Mouse (Mus musculus) layer of hippocampus, postnatal 36 days (tissue): ENCODE measurements around the gene Nutf2-ps1. TPM values are rescaled to one million over a fixed set of nuclear protein-coding genes. Genes with fewer than 3 reads are reported as not detected.
A peak's percentile ranks its signal among the peaks of the same experiment; 100 is the strongest.
"Not testable (repeated sequence)": the region's sequence is repeated elsewhere in the genome, so short reads cannot be mapped to it uniquely, and the experiment has no call there.

ENCODE experiments used
- DNase-seq, 2 experiments: peaks; one replicate each; pipeline ENCODE4 v3.0.0; 2022
- total RNA-seq, 2 experiments: library from RNA; stranded (reverse); gene quantifications; 2 replicates each; pipeline ENCODE4 v1.2.3; 2021

Nutf2-ps1 gene
- total RNA-seq = 10 to 100 TPM; 38.5 to 45.8 TPM

GRCm38 (mm10) chr19:53588968-53589367 lies at the start of gene Nutf2-ps1:
Nutf2-ps1 (minus strand) TSS chr19:53589068.
- DNase-seq = not testable (repeated sequence)

DNA sequence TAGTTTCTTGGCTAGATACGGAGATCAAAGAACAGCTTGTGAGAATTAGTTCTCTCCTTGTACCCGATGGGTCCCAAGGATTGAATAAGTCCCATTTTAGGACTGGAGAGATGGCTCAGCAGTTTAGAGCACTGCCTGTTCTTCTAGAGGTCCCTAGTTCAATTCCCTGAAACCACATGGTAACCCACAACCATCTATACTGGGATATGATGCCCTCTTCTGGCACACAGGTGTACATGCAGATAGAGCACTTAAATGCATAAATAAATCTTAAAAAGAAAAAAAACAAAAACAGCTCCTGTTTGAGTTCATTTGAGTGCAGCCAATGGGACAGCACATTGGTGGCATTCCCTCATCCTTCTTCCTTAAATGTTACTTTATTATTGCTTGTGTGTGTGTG lies 49.2 kb upstream of the Nutf2-ps1 start:
- DNase-seq = no peak

GRCm38 (mm10) chr19:53621681-53622080 lies 32.8 kb upstream of the Nutf2-ps1 start:
- DNase-seq = no peak

DNA sequence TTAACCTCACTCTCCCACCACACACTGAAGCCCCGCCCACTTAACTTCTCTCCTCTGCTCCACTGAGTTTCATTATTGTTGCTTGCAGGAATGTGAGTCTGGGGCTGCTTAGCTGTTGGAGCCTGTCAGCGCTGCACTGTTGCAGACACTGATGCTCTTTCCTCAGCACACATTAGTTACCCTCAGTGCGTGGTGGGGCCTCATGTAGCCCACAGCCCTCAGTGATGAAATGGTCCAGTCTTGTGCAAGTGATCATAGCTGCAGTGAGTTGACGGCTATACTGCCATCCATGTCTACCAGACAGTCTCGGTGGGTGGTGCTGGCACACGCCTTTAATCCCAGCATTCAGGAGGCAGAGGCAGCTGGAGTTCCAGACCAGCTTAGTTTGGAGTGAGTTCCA lies 20.1 kb upstream of the Nutf2-ps1 start:
- DNase-seq = peak; percentile 32 to 37

DNA sequence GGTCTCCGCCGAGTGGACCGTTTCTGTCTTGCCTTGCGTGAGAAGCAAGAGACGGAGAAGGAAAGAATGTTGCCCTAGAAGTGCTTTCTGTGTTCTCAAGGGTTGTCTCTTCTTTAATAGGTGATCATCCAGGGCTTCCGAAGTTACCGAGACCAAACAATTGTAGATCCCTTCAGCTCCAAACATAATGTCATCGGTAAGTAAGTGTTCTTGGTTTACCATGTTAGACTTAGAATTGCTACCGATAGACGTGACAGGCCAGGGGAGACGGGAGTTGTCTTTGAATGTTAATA lies 12.4 kb upstream of the Nutf2-ps1 start:
- DNase-seq = no peak

DNA sequence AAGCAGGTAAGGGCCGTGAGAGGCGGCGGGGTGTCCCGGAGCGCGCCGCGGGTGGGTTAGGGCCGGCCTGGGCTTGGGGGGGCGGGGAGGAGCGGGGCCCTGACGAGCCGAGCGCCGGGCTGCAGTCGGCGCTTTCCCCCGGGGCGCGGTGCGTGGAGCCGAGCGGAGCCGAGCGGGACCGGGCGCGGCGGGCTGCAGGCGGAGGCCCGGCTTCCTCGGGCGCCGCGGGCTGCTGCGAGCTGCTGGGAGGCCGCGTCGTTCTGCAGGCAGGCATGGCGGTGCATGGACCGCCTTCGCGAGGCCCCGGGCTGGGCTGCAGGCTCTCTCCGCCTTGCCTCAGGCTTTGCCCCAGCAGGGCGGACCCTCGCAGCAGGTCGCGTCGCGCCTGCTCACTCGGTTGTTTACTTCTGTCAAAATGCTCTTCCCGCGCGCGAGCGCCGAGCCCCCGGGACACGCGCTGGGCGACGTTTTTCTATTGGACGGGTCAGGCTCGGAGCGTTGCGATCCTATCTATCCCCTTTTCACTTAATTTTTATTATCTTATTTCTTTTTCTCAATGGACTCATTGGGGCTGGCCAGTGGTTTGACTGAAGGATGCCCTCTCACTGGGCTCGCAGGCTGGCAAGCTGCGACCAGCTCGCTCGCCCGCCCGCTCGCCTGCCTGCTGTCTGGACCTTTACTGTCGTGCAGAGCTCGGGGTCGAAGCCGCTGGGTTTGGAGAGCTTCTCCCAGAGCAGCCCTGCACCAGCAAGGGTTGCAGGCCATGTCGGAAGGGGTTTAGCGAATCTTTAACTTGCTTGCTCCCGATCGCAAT lies 11.9 kb upstream of the Nutf2-ps1 start:
- DNase-seq = peak; percentile 68 to 70

GRCm38 (mm10) chr19:53599757-53600539 lies 11.1 kb upstream of the Nutf2-ps1 start, which contains the start of gene Smc3:
Smc3 (plus strand) TSS chr19:53600398.
- peak; percentile 99 for DNase-seq

DNA sequence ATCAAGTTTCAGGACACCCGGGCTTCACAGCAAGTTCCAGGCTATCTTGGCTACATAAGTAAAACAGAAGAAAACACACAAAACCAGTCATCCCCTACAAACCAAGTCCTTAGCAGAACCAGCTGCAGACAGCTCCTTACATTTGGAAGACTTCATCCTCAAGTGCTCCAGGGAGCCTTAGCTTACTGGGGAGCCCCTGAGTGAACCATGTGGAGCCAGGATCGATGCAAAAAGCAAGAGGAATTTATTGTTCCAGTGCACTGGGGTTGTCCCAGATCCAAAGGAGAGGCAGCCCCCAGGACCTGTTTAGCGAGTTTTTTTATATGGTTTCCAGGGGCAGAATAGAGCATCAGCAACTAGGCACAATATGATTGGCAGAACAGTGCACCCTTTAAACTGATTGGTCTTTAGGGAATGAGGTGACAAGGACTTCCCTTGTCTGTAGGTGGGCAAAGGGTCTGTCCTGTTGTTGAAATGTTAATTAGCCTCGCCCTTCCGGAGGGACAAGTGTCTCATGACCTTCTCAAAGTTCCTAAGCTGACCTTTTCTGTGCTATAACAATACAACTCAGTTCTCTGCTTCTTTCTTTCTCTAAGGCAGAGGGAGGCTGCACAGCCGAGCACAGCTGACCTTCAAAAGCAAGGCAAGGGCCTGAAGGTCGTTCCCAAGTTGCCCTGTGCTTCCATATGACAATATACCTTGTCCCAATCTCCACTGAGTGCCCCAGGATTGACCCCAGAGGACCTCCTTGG lies 8.0 kb upstream of the Nutf2-ps1 start:
- no peak for DNase-seq

DNA sequence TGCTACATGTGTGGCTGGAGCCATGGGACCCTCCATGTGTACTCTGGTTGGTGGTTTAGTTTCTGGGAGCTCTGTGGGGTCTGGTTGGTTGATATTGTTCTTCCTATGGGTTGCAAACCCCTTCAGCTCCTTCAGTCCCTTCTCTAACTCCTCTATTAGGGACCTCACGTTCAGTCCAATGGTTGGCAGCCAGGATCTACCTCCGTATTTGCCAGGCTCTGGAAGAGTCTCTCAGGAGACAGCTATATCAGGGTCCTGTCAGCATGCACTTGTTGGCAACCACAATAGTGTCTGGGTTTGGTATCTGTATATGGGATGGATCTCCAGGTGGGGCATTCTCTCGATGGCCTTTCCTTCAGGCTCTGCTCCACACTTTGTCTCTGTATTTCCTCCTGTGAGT lies 1.2 kb downstream of the Nutf2-ps1 start:
- DNase-seq = not testable (repeated sequence)

DNA sequence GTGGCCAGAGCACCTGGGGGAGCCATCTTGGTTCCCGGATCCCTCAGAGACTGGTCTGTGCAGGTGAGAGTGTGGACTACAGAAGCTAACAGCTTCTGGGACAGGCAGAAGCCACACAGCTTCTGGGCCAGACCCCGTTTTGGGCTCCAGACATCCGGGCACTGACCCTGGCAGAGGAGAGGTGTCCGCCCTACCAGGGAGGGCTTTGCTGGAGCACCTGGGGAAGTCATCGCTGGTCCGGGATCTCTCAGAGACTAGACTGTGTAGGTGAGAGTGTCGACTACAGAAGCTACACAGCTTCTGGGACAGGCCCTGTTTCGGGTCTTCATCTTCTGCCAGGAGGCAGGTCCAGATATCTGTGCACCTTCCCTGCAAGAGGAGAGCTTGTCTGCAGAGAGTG lies 8.6 kb downstream of the Nutf2-ps1 start:
- DNase-seq = not testable (repeated sequence)

- DNase-seq = peak; percentile 28 to 56
Measured at GRCm38 (mm10) chr19:53578597-53579252, 10.1 kb downstream of the Nutf2-ps1 start.

DNA sequence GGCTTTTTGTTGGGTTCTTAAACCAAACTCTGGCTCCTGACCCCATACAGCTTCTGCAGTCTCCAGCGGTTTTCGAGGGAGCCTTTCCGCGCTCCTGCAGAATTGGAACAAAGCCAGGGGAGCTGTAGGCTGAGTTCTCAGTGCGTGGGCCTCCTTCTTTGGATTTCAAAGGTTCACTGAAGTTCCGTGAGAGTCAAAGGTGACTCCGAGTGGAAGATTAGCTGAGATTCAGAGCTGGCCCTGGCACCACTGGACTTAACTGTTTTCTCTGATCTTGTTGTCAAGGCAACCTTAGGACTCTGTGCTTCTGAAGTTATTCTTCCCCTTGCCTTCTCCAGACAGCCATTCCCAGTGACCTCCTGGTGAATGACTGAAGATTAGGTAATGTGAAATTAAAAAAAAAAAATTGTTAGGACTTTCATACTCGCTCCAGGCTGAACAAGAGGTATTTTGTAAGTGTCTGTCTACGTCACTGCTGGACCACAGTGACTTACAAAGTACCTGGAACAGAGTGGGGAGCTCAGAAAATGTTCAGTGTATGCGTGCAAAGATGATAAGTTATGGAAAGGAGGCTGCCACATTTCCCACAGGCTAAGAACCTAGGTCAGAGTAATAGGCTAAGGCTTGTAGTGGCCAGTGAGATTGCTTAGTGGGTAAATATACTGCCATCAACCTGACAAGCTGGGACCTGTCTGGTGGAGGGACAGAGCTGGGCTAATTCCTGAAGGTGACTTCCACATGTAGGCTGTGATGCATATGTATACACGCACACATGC lies 11.7 kb downstream of the Nutf2-ps1 start:
- DNase-seq = no peak

DNA sequence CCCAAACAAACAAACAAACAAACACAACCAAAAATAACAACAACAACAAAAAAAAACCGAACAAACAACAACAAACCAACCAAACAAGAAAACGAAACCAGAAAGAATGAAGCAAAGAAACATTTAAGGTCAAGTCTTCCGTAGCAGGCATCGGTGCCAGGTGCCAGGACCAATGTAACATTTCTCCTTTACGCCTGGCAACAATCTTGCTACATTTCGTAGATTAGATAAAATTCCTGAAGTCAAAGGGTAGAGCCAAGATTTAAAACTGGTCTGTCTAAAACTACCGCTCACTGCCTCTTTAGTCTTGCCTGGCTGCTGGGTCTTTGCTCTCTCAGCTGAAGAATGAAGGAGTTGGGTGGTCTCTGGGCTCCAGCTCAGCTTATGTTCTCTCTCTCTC lies 12.8 kb downstream of the Nutf2-ps1 start:
- no peak for DNase-seq

- DNase-seq = no peak
Measured at GRCm38 (mm10) chr19:53575296-53576010, 13.4 kb downstream of the Nutf2-ps1 start.

DNA sequence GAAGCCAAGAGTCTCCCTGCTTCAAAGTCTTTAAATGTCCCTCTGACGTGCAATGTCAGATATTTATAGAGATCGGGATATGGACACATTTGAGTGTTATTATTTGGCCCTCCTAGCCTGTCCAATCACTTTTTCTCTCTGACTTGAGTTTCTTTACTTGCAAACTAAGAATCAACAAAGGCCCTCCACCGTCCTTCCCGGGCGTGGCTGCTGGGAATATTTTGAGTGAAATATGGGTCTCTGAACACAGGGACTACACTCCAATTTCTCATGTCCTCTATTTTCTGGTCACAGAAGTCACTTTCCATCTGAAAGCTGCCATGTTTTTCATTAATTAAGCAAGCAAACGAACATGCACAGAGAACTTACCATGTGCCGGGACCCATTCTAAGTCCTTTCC lies 14.3 kb downstream of the Nutf2-ps1 start:
- no peak for DNase-seq

- DNase-seq = no peak
Measured at GRCm38 (mm10) chr19:53574131-53574530, 14.7 kb downstream of the Nutf2-ps1 start.

DNA sequence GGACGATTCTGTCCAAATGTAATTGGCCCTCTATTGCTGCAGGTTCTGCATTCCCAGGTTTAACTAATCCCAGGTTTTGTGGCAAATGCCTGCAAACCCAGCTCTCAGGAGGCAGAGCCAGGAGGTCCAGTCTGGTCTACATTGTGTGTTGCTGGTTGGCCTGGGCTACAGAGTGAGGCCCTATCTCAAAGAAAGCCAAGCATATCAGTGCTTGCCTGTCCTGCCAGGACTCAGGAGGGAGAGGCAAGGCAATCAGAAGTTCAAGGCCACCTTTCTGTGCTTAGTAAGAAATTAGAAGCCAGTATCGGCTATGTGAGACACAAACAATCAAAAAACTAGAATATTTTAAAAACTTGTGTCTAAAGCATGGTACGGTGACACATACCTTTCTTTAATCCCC lies 15.7 kb downstream of the Nutf2-ps1 start:
- no peak for DNase-seq

DNA sequence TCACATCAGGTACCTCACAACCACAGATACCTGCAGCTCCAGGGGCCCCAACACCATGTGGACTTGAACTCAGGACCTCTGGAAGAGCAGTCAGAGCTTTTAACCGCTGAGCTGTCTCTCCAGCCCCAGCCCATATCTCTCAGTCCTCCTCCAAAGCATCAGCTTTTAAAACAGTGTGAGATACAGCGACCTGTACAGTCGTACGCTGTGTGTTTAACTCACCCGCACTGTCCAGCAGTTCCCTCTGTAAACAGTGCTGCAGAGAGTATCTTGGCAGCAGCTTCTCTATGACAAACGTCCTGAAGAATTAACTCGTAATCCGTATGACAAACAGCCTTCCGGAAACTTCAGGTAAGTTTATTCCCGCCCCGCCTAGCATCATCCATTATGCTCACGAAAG lies 16.3 kb downstream of the Nutf2-ps1 start:
- no peak for DNase-seq

DNA sequence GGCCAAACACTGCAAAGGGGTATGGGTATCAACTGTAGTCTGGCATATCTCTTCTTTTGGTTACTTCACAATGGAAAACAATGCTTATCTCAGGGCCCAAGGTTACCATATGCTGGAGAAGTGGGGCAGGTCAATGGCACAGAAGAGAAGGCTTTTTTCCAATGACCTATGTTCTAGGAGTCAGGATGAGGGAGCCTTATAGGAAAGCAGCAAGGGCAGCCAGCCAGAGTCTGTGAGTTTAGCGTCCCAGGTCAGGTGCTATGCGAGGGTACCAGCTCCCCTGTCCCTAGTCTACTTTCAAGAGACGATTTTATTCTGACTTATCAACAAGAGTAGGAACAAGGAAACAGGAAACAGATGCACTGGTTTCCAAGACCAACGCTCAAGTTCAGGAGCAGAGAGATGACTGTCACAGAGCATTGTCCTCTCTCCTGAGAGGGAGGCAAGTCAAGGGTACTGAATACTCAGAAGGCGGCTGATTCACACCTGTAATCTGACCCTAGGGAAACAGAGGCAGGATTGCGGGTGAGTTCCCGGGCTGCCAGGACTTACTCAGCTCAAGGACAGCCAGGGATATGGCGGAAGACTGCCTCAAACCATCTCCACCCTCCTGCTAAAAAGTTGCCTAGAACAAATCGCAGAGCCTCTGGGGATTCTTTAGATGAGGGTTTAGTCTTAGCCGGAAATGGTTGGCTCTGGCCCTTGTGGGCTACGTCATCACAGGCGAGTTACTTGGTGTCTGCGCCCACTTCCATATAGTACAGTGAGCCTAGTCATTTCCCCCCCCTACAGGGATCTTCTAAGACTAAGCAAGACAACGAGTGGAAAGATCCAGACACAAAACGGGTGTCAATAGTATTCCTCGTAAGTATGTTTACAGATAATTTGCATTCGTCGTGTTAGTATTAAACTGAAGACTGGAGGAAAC lies 17.1 kb downstream of the Nutf2-ps1 start:
- no peak for DNase-seq

GRCm38 (mm10) chr19:53571056-53571455 lies 17.8 kb downstream of the Nutf2-ps1 start:
- no peak for DNase-seq
